Mouse (Mus musculus) right cerebral cortex, postnatal 36 days (tissue): ENCODE data around the gene Tgds.
"Not testable (repeated sequence)": the region's sequence is repeated elsewhere in the genome, so short reads cannot be mapped to it uniquely, and the experiment has no call there.

ENCODE experiments used
- DNase-seq, 2 experiments: peaks; one replicate each; pipeline ENCODE4 v3.0.0; 2022; ENCODE audit warnings: low spot score in 2 of 2, mixed read lengths in 1 of 2

Tgds gene

DNA sequence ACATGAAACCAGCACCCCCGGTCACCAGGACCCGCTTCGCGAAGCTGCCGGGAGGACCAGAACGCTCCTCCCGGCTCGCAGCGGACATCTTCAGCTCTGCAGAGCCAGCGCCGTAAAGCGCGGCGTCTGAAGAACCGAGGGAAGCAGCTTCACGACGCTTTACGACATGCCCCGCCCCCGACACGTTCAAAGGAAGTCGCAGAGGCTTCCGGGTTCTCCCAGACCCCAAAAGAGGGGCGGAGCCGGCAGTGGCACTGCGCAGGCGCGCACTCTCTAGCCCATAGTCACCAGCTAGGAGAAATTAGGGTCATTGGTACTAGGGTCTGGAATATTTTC, at the start of gene Tgds:
TSS of gene Tgds (minus strand) at position 114 of the 336 bp plus-strand sequence.
- peak; percentile 99 to 100 for DNase-seq

- no peak for DNase-seq
Measured at GRCm38 (mm10) chr14:118180711-118181177, 48.2 kb upstream of the Tgds start.

DNA sequence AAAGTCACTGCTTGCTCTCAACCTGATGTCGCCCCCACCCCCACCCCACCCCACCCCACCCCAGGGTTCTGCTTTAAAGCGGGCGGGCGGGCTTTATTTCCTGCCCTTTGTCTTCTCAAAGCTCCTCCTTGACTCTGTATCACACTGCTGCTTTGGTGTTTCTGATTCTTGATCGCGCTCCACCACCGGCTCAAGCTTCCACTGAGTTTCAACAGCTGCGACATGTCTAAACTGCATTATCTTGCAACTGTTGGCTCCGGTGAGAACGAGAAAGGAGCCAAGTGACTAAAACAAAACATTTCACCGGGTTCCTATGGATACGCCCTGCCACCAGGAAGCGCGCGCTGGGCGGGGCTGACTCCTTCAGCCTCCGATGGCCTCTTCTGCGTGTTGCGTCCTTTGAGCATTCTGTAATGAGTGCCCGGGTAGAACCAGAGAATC, 47.6 kb upstream of the Tgds start:
- no peak for DNase-seq

- DNase-seq = no peak
Measured at GRCm38 (mm10) chr14:118179701-118180100, 47.1 kb upstream of the Tgds start.

- DNase-seq = no peak
Measured at GRCm38 (mm10) chr14:118179251-118179650, 46.7 kb upstream of the Tgds start.

DNA sequence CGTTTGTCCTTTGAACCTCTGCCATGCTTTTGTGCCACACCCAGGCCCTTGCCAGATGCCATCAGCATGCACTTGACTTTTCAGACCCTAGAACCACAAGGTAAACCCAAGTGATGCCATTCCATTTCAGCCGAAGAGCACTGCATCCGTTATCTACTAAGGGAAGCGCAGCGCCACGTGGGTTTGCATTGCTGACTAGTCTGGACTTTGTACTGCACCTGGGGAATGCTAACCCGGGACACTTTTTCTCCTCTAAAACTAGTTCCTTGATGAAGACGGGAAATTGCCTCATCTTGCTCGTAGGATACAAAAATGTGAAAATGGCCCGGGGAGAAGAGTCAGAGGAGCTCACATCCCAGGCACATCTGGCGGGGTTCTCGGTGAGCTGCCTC, 43.1 kb upstream of the Tgds start:
- DNase-seq = no peak

DNA sequence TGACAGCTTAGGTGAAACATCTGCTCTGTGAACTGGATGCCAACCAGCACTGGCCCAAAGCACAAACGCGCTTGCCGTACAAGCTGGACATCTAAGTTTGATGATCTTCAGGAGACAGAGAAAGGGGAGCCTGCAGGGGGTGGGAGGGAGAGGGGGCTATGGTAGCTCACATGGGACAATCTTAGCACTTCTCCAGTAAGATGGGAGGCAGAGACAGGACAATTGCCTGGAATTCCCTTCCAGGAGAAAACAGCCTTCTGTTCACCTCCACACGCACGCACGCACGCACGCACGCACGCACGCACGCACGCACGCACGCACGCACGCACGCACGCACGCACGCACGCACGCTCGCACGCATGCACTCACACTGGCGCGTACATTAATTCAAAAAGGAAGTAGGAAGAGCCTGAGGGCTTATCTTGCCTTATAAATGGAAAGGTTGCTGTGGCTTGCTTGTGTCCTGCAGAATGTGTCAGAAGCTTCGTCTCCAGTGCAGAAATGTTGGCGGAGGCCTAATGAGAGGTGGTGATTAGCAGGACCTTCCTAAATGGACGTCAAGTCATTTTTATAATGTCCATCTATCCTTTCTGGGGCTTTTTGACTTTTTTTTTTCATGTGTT, 42.6 kb upstream of the Tgds start:
- no peak for DNase-seq

GRCm38 (mm10) chr14:118173590-118174203, 41.1 kb upstream of the Tgds start:
- no peak for DNase-seq

DNA sequence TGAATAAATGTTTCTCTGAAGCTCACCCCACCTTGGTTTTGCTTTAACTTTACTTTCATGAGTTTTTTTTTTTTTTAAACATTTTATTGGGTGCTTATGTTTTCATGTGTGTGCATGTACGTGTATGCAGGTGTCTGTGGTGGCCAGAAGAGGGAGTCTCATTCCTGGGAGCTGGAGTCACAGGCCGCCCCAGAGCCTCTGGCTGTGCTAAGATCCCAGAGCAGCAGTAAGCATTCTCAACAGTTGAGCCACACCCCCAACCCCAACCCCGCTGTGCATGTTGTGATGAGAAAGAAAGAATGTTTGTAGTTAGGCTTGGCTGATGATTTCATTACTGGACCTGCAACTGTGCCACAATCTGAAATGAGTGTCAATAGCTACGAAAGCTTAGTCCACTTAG, 36.2 kb upstream of the Tgds start:
- DNase-seq = no peak

GRCm38 (mm10) chr14:118162640-118163039, 30.1 kb upstream of the Tgds start:
- peak in 1 of 2 experiments; percentile 32 for DNase-seq

DNA sequence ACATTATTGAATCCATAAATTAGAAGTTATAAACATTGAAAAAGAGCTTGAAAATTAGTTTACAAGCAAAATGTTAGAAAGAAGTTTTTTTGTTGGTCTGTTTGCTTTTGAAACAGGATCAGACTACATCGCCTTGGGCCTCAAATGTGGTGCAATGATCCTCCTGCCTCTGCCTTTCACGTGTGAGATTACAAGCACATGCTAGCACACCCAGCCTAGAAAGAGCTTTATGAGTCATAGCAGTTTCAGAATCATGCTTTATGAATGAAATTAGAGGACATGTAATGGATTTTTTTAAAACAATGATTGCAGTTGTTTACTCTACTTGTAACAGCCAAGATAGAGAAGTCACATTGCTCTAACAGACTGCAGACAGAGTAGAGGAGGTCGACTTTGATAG, 29.2 kb upstream of the Tgds start:
- DNase-seq = no peak

DNA sequence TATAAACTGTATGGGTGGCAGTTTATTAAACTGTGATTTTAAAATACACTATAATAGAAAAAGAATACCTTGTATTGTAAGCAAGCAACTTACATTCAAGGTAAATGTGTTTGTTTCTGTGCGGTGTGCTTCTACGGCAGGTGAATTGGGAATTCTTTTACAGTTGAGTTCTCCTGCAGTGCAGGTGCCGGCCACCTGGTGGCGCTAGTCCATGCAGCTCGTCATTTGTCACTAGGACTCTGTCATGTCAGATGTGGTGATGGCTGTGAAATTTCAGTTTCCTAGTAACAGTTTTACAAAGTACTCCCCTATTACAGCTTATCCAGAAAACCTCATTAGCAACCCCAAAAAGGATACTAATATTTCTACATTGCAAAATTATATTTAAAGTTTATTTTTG, 24.6 kb upstream of the Tgds start:
- DNase-seq = peak in 1 of 2 experiments; percentile 54

DNA sequence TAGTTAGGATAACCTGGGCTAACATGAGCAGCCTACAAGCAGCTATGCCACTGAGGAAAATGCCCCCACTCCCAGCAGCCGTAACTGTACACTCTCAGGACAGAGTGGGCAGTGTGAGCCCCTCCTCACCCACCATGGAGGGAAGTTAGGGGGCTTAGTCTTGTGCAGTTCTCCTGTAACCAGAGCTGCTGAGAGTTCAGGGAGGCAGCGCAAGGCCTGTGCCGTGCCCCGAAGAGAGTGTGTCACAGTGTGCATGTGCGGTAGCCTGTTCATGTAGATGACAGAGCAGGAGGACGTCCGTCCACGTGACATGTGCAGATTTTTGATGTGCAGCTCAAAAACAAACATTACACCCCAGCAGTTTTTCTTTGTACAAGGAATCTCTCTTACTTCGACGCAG, 24.2 kb upstream of the Tgds start:
- no peak for DNase-seq

- not testable (repeated sequence) for DNase-seq
Measured at GRCm38 (mm10) chr14:118156056-118156455, 23.5 kb upstream of the Tgds start.

GRCm38 (mm10) chr14:118152294-118152651, 19.7 kb upstream of the Tgds start:
- no peak for DNase-seq

DNA sequence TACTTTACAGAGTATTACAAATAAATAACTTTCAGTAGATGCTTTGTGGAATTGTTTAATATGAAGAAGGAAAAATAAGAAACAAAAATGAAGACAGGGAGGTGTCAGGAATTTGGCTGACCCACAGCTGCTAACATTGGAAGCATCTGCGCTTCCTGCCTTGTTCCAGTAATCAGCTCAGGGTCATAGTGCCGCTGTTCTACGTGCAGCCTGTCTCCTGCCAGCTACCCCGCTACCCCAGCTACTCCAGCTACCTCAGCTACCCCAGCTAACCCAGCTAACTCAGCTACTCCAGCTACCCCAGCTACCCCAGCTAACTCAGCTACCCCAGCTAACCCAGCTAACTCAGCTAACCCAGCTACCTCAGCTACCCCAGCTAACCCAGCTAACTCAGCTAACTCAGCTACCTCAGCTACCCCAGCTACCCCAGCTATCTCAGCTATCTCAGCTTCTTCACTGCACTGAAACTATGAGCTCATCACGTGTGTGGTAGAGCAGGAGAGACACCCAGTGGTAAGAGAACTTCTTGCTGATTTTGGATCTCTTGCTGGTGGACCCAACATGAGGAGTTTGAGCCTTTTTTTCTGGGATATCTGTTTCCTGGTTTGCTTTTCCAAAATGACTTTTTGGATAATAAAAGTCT, 19.2 kb upstream of the Tgds start:
- DNase-seq = no peak

- no peak for DNase-seq
Measured at GRCm38 (mm10) chr14:118150656-118151551, 18.3 kb upstream of the Tgds start.

DNA sequence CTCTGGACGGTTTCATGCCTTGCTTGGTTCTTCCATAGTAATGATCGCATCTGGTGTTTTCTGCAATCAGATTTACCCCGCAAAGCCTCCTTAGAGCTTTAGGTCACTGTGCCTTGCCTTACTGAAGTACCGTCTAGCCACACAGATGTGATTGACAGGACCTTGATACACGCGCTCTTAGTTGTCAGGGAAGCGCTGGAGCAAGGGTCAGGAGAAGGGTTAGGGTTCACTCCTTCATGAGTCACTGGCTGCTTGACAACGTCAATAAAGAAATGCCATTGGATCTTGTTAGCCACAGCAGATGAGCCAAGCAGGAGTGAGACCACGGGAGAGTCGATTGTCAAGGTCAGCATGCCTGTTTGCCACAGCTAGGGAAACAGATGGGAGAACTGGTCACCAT, 16.0 kb upstream of the Tgds start:
- no peak for DNase-seq

- no peak for DNase-seq
Measured at GRCm38 (mm10) chr14:118148046-118148445, 15.5 kb upstream of the Tgds start.

- no peak for DNase-seq
Measured at GRCm38 (mm10) chr14:118142283-118142682, 9.7 kb upstream of the Tgds start.

DNA sequence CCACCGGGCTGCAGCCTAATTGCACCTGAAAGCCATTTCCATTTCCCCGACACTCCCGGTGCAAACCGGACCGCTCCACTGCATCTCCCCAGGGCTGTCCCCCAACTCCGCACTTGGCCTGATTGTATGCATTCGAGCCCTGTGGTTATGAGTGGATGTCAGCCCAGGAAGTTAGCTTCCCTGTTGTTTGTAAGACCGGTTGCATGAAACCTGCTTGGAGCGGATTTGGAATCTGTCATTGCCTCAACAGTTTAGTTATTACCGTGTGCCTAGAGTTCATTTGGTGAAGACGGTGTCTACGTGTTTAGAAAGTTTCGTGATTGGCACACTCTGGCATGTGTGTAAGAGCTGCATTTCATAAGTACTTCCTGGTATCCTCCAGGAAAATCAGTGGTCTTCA, 4.9 kb upstream of the Tgds start:
- no peak for DNase-seq

DNA sequence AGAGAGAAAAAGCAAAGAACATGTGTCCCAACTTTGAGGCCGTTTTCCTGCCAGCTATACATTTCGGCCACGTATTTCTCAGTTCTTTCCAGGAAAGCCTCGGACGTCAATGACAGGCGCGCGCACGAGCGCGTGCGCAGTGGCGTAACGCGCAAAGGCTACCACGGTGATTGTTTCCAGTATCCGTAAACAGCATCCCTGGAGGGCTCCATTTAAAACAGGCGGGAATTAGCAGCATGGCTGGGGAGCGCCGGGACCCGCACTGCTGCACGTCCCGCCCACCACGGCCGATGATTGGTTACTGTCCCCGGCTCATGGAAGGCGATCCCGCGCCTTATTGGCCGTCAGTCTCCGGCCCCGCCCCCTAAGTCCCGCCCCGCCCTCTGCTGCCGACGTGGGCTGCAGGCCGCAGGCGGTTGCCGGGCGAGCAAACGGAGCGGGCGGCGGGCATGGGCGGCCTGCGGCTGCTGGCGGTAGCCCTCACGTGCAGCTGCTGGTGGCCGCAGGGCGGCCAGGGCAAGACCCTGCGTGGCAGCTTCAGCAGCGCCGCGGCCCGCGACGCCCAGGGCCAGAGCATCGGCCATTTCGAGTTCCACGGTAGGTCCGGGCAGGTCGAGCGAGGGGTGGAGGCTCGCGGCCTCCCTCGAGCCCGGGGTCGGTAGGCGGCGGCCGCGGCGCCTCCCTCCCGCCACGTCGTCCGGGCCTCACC, 4.3 kb upstream of the Tgds start, which contains the start of gene Gpr180:
TSS of gene Gpr180 (plus strand) at position 415 of the 709 bp plus-strand sequence.
- DNase-seq = peak; percentile 95 to 96
